Comparison of ENCODE assay signal across 11 mouse cellular contexts in the genomic region with DNA sequence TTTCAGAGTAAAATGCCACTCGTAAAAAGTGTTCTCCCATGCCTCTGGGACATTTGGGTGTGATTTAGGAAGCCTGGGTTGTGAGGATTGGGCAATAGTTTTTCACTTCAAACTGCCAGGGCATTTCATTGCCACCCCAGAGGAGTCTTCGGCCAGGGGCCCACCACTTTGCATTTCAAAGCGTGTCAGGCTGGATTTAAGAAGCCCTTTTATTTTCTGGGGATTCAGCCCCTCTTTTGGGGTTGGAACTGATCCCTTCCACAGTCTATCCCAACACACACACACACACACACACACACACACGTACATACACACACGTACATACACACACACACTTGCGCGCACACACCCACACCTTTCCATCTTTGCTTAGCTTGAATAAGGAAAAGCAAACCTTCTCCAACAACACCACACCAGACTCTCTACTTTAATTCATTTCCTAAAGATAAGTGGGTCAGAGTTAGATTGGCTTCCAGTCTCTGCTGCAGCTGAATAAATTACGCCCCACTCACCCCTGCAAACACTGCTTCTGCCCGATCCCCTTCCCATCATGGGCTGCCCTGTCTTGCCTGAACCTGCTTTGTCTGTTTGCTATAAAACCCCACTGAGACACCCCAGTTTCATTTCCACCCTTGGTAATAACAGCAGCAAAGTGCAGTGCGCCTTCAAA.
A peak's percentile ranks its signal among the peaks of the same experiment; 100 is the strongest.
DNase-seq lines count a peak whose midpoint lies in the region; ATAC-seq and TF ChIP-seq lines count a peak whose summit lies in the region.
"Had no signal": no experiment of that assay in that cellular context is flagged by ENCODE, and none has a peak within 500 bp of the region (broad histone marks: within the 10 kb centered on the region; RNA-seq: fewer than 3 reads in every experiment).

No protein-coding gene starts in this region.

- H3K27ac ChIP-seq in embryonic facial prominence, embryonic 13.5 days: peak overlapping the region; percentile 39; the same call in 1 of the 2 replicates
- H3K27ac ChIP-seq in embryonic facial prominence, embryonic 10.5 days (replicated peaks): no peak overlapping the region
- H3K27ac ChIP-seq in limb, embryonic 13.5 days: 0 out of 2 replicates have a peak overlapping the region, but pooled peaks have one; percentile 1
- H3K27ac ChIP-seq in limb, embryonic 10.5 days: no peak overlapping the region
- 0 out of 2 replicates have a peak overlapping the region, but pooled peaks have one; percentile 19 for H3K27ac ChIP-seq in limb, embryonic 14.5 days (replicated peaks; ENCODE audit: low read depth, low read length)
- H3K27ac ChIP-seq in stomach, embryonic 15.5 days: 0 out of 2 replicates have a peak overlapping the region, but pooled peaks have one; percentile 2
- H3K27ac ChIP-seq: liver, embryonic 13.5 days had no signal

- no peaks in the 10 kb centered on the region for H3K27me3 ChIP-seq in embryonic facial prominence, embryonic 13.5 days
- H3K27me3 ChIP-seq in embryonic facial prominence, embryonic 10.5 days (replicated peaks; ENCODE audit: low read depth, poor library complexity, severe bottlenecking): no peaks in the 10 kb centered on the region
- no peaks in the 10 kb centered on the region for H3K27me3 ChIP-seq in limb, embryonic 13.5 days
- H3K27me3 ChIP-seq in limb, embryonic 10.5 days (ENCODE audit: low read depth, poor library complexity, severe bottlenecking): no peaks in the 10 kb centered on the region
- H3K27me3 ChIP-seq in limb, embryonic 14.5 days (ENCODE audit: control insufficient read depth, insufficient read depth, low read length): no peaks in the 10 kb centered on the region
- H3K27me3 ChIP-seq in stomach, embryonic 15.5 days (replicated peaks): no peaks in the 10 kb centered on the region
- H3K27me3 ChIP-seq: liver, embryonic 13.5 days had no signal

- no peak for ATAC-seq in embryonic facial prominence, embryonic 13.5 days (ENCODE audit: insufficient number of reproducible peaks, insufficient read depth, low FRiP score, low TSS enrichment, low read depth)
- ATAC-seq in limb, embryonic 13.5 days (ENCODE audit: low FRiP score, low read depth): no peak
- ATAC-seq in limb, embryonic 14.5 days (ENCODE audit: low FRiP score, low read depth): no peak
- no peak for ATAC-seq in stomach, embryonic 15.5 days (ENCODE audit: insufficient read depth, low FRiP score, low read depth)
- no peak for ATAC-seq in megakaryocyte progenitor cell, adult 5-6 weeks (replicated peaks; ENCODE audit: poor library complexity)

- no peak for DNase-seq in embryonic facial prominence, embryonic 10.5 days (ENCODE audit: low spot score)
- no peak for DNase-seq in limb, embryonic 10.5 days (ENCODE audit: low spot score)
- DNase-seq in limb, embryonic 14.5 days (ENCODE audit: low spot score): no peak
- no peak for DNase-seq in urinary bladder, postnatal 36 days (ENCODE audit: low spot score in 2 of 2)
- DNase-seq: cerebellum, adult 9-11 months; liver, embryonic 13.5 days had no signal

- no peaks in the 10 kb centered on the region for H3K9me3 ChIP-seq in embryonic facial prominence, embryonic 13.5 days
- no peaks in the 10 kb centered on the region for H3K9me3 ChIP-seq in embryonic facial prominence, embryonic 10.5 days
- H3K9me3 ChIP-seq in limb, embryonic 13.5 days: no peaks in the 10 kb centered on the region
- H3K9me3 ChIP-seq in limb, embryonic 10.5 days (replicated peaks): no peaks in the 10 kb centered on the region
- H3K9me3 ChIP-seq in limb, embryonic 14.5 days (ENCODE audit: control insufficient read depth, low read length): no peaks in the 10 kb centered on the region
- no peaks in the 10 kb centered on the region for H3K9me3 ChIP-seq in stomach, embryonic 15.5 days
- H3K9me3 ChIP-seq: liver, embryonic 13.5 days had no signal

- peak overlapping the region; percentile 27 for H3K4me2 ChIP-seq in embryonic facial prominence, embryonic 13.5 days
- H3K4me2 ChIP-seq in limb, embryonic 13.5 days (replicated peaks): peak overlapping the region; percentile 42
- peak overlapping the region; percentile 33 for H3K4me2 ChIP-seq in limb, embryonic 14.5 days (replicated peaks; ENCODE audit: low read depth, low read length, severe bottlenecking)
- H3K4me2 ChIP-seq in stomach, embryonic 15.5 days: peak overlapping the region; percentile 9; the same call in 1 of the 2 replicates
- H3K4me2 ChIP-seq: liver, embryonic 13.5 days had no signal

- TF ChIP-seq POLR2A in limb, embryonic 14.5 days (IDR thresholded peaks at IDR 0.05; ENCODE audit: borderline replicate concordance, extremely low read depth, insufficient read depth, insufficient read length): no peak

- peaks cover 15% of the 10 kb centered on the region for H3K4me1 ChIP-seq in embryonic facial prominence, embryonic 13.5 days
- H3K4me1 ChIP-seq in embryonic facial prominence, embryonic 10.5 days: peaks cover 2% of the 10 kb centered on the region; the same call in 1 of the 2 replicates
- peaks cover 30% of the 10 kb centered on the region for H3K4me1 ChIP-seq in limb, embryonic 13.5 days
- H3K4me1 ChIP-seq in limb, embryonic 10.5 days: peaks cover 22% of the 10 kb centered on the region
- H3K4me1 ChIP-seq in limb, embryonic 14.5 days (ENCODE audit: control insufficient read depth, insufficient read depth, low read length): peaks cover 10% of the 10 kb centered on the region
- 0 out of 2 replicates have a peak, but pooled peaks cover 3% of the 10 kb centered on the region for H3K4me1 ChIP-seq in stomach, embryonic 15.5 days
- H3K4me1 ChIP-seq: liver, embryonic 13.5 days had no signal

- H3K9ac ChIP-seq in embryonic facial prominence, embryonic 13.5 days: no peak overlapping the region
- H3K9ac ChIP-seq in limb, embryonic 13.5 days: no peak overlapping the region
- H3K9ac ChIP-seq in limb, embryonic 14.5 days (ENCODE audit: low read depth, low read length, severe bottlenecking): no peak overlapping the region
- no peak overlapping the region for H3K9ac ChIP-seq in stomach, embryonic 15.5 days
- H3K9ac ChIP-seq: liver, embryonic 13.5 days had no signal

- WGBS in embryonic facial prominence, embryonic 13.5 days: 86% methylated on average over 10 of the region's 10 CpGs
- 83% methylated on average over 10 of the region's 10 CpGs for WGBS in embryonic facial prominence, embryonic 10.5 days
- 61% methylated on average over 10 of the region's 10 CpGs for WGBS in limb, embryonic 13.5 days
- 76% methylated on average over 10 of the region's 10 CpGs for WGBS in limb, embryonic 10.5 days
- WGBS in limb, embryonic 14.5 days: 64% methylated on average over 10 of the region's 10 CpGs
- 88% methylated on average over 10 of the region's 10 CpGs for WGBS in stomach, embryonic 15.5 days

- H3K36me3 ChIP-seq in embryonic facial prominence, embryonic 13.5 days: no peaks in the 10 kb centered on the region
- H3K36me3 ChIP-seq in embryonic facial prominence, embryonic 10.5 days (replicated peaks): no peaks in the 10 kb centered on the region
- no peaks in the 10 kb centered on the region for H3K36me3 ChIP-seq in limb, embryonic 13.5 days
- no peaks in the 10 kb centered on the region for H3K36me3 ChIP-seq in limb, embryonic 10.5 days
- H3K36me3 ChIP-seq in limb, embryonic 14.5 days (ENCODE audit: control insufficient read depth, insufficient read depth, low read length): no peaks in the 10 kb centered on the region
- no peaks in the 10 kb centered on the region for H3K36me3 ChIP-seq in stomach, embryonic 15.5 days
- H3K36me3 ChIP-seq: G1E; liver, embryonic 13.5 days had no signal

- no peak overlapping the region for H3K4me3 ChIP-seq in embryonic facial prominence, embryonic 13.5 days
- no peak overlapping the region for H3K4me3 ChIP-seq in embryonic facial prominence, embryonic 10.5 days
- no peak overlapping the region for H3K4me3 ChIP-seq in limb, embryonic 13.5 days
- no peak overlapping the region for H3K4me3 ChIP-seq in limb, embryonic 10.5 days
- no peak overlapping the region for H3K4me3 ChIP-seq in limb, embryonic 14.5 days (replicated peaks; ENCODE audit: low read length)
- H3K4me3 ChIP-seq in stomach, embryonic 15.5 days (replicated peaks): no peak overlapping the region
- H3K4me3 ChIP-seq: liver, embryonic 13.5 days had no signal

Comparison
In these comparisons a context has a peak if more than half of its experiments do, and no peak if none do; other contexts are left out.
1. H3K27ac ChIP-seq: peak in embryonic facial prominence, embryonic 13.5 days (single experiment), limb, embryonic 13.5 days (single experiment), limb, embryonic 14.5 days (single experiment) and stomach, embryonic 15.5 days (single experiment); none in embryonic facial prominence, embryonic 10.5 days (single experiment) and limb, embryonic 10.5 days (single experiment).
2. Peak in every context shown above with its lines, with median percentiles within 50 percentile points of each other: H3K4me2 ChIP-seq.